Mouse (Mus musculus): ENCODE measurements around the gene Thsd4.

Gene Thsd4

DNA sequence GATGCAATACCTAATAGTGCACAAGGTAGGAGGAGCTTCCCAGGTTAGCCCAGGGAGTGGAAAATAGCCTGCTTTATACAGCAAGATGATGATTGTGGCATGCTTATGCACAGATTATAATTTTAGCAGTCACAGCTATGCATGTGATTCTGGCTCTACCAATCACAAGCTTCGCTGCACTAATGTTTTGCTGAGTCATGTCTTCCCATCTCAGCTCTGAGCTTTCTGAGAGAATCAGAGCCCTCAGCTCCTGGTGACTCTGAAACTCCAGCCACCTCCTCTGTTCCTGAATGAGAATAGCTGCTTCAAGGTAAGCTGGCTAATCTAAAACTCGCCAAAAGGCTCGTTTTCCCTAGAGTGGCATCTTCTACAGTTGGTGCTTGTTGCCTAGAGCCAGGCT lies 591.6 kb downstream of the Thsd4 start:
- DNase-seq, result no peak

Data from right cerebral cortex, postnatal 14 days (tissue).